Mouse (Mus musculus) testis, adult 2 months (tissue): ENCODE data around the gene Gm13102. TPM values are rescaled to one million over a fixed set of nuclear protein-coding genes. Genes with fewer than 3 reads are reported as not detected.
"Not testable (repeated sequence)": the region's sequence is repeated elsewhere in the genome, so short reads cannot be mapped to it uniquely, and the experiment has no call there.

Experiments
- H3K27ac ChIP-seq: fragments of 200-500 bp; 2 replicates; pipeline ENCODE4 v1.5.1; 2012; ENCODE audit warnings: low read depth, low read length; ENCODE audit not compliant: control insufficient read depth, insufficient read depth
- H3K27me3 ChIP-seq: fragments of 200-500 bp; 2 replicates; pipeline ENCODE4 v1.6.1; 2012; ENCODE audit warnings: mild to moderate bottlenecking, low read length, moderate library complexity; ENCODE audit not compliant: control insufficient read depth, insufficient read depth
- H3K36me3 ChIP-seq: fragments of 200-500 bp; 2 replicates; pipeline ENCODE4 v1.6.1; 2012; ENCODE audit warnings: mild to moderate bottlenecking, low read length; ENCODE audit not compliant: control insufficient read depth, insufficient read depth
- H3K4me1 ChIP-seq: fragments of 200-500 bp; 2 replicates; pipeline ENCODE4 v1.6.1; 2012; ENCODE audit warnings: low read length; ENCODE audit not compliant: control insufficient read depth, insufficient read depth
- H3K4me3 ChIP-seq: fragments of 200-500 bp; 2 replicates; pipeline ENCODE4 v1.5.1; 2012; ENCODE audit warnings: low read depth, mild to moderate bottlenecking, low read length, moderate library complexity, mixed read lengths; ENCODE audit not compliant: control insufficient read depth
- polyA plus RNA-seq: library from polyadenylated mRNA; depleted of rRNA; stranded (reverse); fragments of >200 nt; gene quantifications from 2 replicates; pipeline ENCODE4 v1.2.3, GENCODE M21; 2012; rRNA removed

The Gm13102 gene
- not detected in 2 replicates for polyA plus RNA-seq

GRCm38 (mm10) chr4:144106174-144106573, at the start of gene Gm13102:
Gene Gm13102 (plus strand): TSS chr4:144106474.
- H3K27ac ChIP-seq, H3K36me3 ChIP-seq, H3K4me3 ChIP-seq, H3K4me1 ChIP-seq, H3K27me3 ChIP-seq: not testable (repeated sequence)

- not testable (repeated sequence) for H3K36me3 ChIP-seq, H3K27me3 ChIP-seq, H3K27ac ChIP-seq, H3K4me3 ChIP-seq, H3K4me1 ChIP-seq
Measured at GRCm38 (mm10) chr4:144058826-144059225, 47.4 kb upstream of the Gm13102 start, which contains the start of gene Pramel4. Gene Pramel4 (plus strand): TSS chr4:144059126.

Other genes with a start within 250 kb of the Gm13102 start
- gene Pramef6, start 206.1 kb upstream of the Gm13102 start, polyA plus RNA-seq, result not detected in 2 replicates
- gene Pramef25, start 155.5 kb upstream of the Gm13102 start, polyA plus RNA-seq, result not detected in 2 replicates
- gene Gm13101, start 139.5 kb upstream of the Gm13102 start, polyA plus RNA-seq, result 0.06 TPM in 2 replicates
- not detected in 2 replicates for gene Pramef17, start 112.1 kb upstream of the Gm13102 start, polyA plus RNA-seq
- gene Pramel4, start 47.3 kb upstream of the Gm13102 start, polyA plus RNA-seq, result not detected in 2 replicates
- not detected in 2 replicates for gene Oog3, start 56.2 kb downstream of the Gm13102 start, polyA plus RNA-seq
- gene Oog2, start 84.2 kb downstream of the Gm13102 start, polyA plus RNA-seq, result not detected in 2 replicates
- gene C87977, start 106.8 kb downstream of the Gm13102 start, polyA plus RNA-seq, result 0.12 TPM in 1 of 2 replicates, not detected in the other
- gene Pramel5, start 174.0 kb downstream of the Gm13102 start, polyA plus RNA-seq, result not detected in 2 replicates
- not detected in 2 replicates for gene Gm13128, start 223.8 kb downstream of the Gm13102 start, polyA plus RNA-seq